Mouse (Mus musculus) central nervous system, embryonic 14 days (tissue): ENCODE data around the gene Krtap16-1. TPM values are rescaled to one million over a fixed set of nuclear protein-coding genes. Genes with fewer than 3 reads are reported as not detected.

ENCODE experiments used
- polyA plus RNA-seq: library from polyadenylated mRNA; depleted of rRNA; stranded (reverse); fragments of >200 nt; gene quantifications from 2 replicates; pipeline ENCODE4 v1.2.3, GENCODE M21; 2012; rRNA removed

The Krtap16-1 gene
- not detected in 2 replicates for polyA plus RNA-seq

GRCm38 (mm10) chr11:99986180-99986647, at the start of gene Krtap16-1:
Gene Krtap16-1, minus strand, starts transcription at chr11:99986597.

GRCm38 (mm10) chr11:100029768-100030167, 43.4 kb upstream of the Krtap16-1 start, which contains the start of gene Krt33b:
Gene Krt33b, minus strand, starts transcription at chr11:100029868.

DNA sequence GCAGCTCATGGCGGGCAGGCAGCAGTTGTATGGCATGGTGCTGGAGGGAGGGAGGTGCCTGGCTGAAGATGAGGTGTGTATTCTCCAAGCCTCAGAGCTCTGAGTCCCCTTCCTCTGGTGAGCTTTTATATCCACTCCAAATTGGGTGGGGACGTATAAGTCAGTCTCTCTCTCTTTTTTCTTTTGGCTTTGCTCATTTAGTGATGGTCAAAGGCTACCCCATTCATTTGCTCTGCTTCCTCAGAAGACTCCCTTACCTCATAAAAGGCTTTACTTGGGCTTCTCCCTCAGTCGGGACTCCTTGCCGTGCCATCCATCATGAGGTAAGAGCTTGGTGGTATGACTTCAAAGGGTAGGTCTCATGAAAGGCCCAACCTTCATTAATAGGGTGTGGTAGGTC, 29.7 kb upstream of the Krtap16-1 start, which contains the start of gene Krt33a:
Krt33a (minus strand) TSS at position 101 of the 400 bp plus-strand sequence.

DNA sequence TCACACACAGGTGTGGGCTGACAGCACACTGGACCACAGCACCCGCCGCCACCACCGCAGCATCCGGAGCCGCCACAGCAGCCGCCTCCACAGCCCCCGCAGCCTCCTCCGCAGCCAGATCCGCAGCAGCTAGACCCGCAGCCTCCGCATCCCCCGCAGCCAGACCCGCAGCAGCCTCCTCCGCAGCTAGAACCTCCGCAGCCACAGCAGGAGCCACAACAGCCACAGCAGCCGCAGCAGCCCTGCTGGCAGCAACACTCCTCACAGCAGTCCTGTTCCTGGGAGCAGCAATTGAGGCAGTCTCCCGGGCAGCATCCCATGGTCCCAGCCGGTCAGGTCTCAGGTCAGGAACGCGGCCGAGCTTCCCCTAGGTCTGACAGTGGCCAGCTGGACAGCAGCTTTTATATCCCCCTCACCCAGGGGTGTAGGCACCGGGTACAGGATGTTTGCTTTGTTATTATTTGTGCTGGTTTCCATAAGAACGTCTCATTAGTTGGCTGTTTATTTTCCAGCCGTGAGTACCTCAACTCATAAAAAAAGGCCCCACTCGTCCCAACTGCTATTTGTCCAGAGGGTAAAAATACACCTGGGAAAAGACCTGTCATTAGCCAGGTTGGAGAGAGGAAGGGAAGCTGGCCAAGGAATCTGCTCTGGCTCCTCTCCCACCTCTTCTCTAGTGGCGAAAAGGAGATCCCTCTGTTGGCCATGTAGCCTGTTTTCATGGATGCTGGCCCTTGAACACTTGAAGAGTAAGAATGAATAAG, 7.4 kb upstream of the Krtap16-1 start, which contains the start of gene Krtap17-1:
Krtap17-1 (minus strand) TSS at position 375 of the 764 bp plus-strand sequence.

DNA sequence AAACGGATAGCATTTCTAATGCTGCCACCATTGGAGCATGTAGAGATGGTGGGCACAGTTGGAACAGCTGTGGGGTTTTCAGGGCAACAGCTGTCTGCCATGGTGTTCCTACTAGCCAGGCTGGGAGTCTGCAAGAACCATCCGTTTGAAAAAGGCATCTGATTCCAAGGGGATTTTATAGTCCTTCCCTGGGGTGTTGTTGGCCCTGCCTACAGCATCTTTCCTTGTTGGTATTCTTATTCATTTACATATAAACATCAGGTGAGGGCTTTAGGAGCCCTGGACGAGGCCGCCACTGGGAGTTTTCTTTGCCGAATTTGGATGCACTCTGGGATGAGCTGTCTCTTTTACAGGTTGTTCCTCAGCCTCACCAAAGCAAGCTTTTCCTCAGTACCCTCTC, 7.4 kb downstream of the Krtap16-1 start, which contains the start of gene Krtap29-1:
Krtap29-1 (minus strand) TSS at position 101 of the 400 bp plus-strand sequence.

DNA sequence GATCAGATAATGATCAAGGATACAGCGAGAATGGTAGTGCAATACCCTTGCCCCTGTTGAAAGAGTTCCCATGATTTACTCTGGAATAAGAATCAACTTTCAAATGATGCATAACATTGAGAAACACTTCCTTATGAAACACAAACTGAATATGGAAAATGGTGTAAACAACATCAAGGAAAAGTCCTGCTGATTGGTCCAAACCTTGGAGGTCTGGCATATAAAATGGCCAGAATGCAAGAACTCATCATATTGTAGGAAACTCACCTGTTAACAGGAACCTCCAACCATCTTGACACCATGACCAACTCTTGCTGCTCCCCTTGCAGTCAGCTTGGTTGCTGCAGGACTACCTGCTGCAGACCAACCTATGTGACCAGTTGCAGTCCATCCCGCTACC, 38.2 kb downstream of the Krtap16-1 start, which contains the start of gene Krtap9-5:
Krtap9-5 (plus strand) TSS at position 301 of the 400 bp plus-strand sequence.

GRCm38 (mm10) chr11:99935991-99936390, 50.4 kb downstream of the Krtap16-1 start, which contains the start of gene Krtap31-2:
Gene Krtap31-2, plus strand, starts transcription at chr11:99936291.

Other genes starting within 250 kb of the Krtap16-1 start
- not detected in 2 replicates for gene Gm11595, start 213.7 kb downstream of the Krtap16-1 start, polyA plus RNA-seq
- not detected in 2 replicates for gene Krtap4-8, start 205.9 kb downstream of the Krtap16-1 start, polyA plus RNA-seq
- not detected in 2 replicates for gene Krtap4-9, start 201.4 kb downstream of the Krtap16-1 start, polyA plus RNA-seq
- not detected in 2 replicates for gene Gm11596, start 193.1 kb downstream of the Krtap16-1 start, polyA plus RNA-seq
- not detected in 2 replicates for gene Gm11569, start 187.7 kb downstream of the Krtap16-1 start, polyA plus RNA-seq
- gene Gm11554, start 182.2 kb downstream of the Krtap16-1 start, polyA plus RNA-seq = not detected in 2 replicates
- not detected in 2 replicates for gene Krtap4-13, start 176.7 kb downstream of the Krtap16-1 start, polyA plus RNA-seq
- gene Gm11564, start 170.9 kb downstream of the Krtap16-1 start, polyA plus RNA-seq = not detected in 2 replicates
- gene 2300003K06Rik, start 148.5 kb downstream of the Krtap16-1 start, polyA plus RNA-seq = not detected in 2 replicates
- not detected in 2 replicates for gene Krtap4-16, start 135.0 kb downstream of the Krtap16-1 start, polyA plus RNA-seq
- gene Gm11568, start 128.7 kb downstream of the Krtap16-1 start, polyA plus RNA-seq = not detected in 2 replicates
- not detected in 2 replicates for gene Gm11559, start 122.1 kb downstream of the Krtap16-1 start, polyA plus RNA-seq
- not detected in 2 replicates for gene Krtap9-1, start 113.2 kb downstream of the Krtap16-1 start, polyA plus RNA-seq
- not detected in 2 replicates for gene Gm11567, start 107.4 kb downstream of the Krtap16-1 start, polyA plus RNA-seq
- not detected in 2 replicates for gene Krtap31-1, start 78.7 kb downstream of the Krtap16-1 start, polyA plus RNA-seq
- not detected in 2 replicates for gene Gm11565, start 71.8 kb downstream of the Krtap16-1 start, polyA plus RNA-seq
- gene Krtap31-2, start 50.3 kb downstream of the Krtap16-1 start, polyA plus RNA-seq = not detected in 2 replicates
- gene Krtap9-5, start 38.1 kb downstream of the Krtap16-1 start, polyA plus RNA-seq = not detected in 2 replicates
- not detected in 2 replicates for gene Krtap29-1, start 7.5 kb downstream of the Krtap16-1 start, polyA plus RNA-seq
- 0.29 and 0.34 TPM in 2 replicates for gene Krtap17-1, start 7.4 kb upstream of the Krtap16-1 start, polyA plus RNA-seq
- gene Krt33a, start 29.6 kb upstream of the Krtap16-1 start, polyA plus RNA-seq = not detected in 2 replicates
- 0.16 TPM in 1 of 2 replicates, not detected in the other for gene Krt33b, start 43.3 kb upstream of the Krtap16-1 start, polyA plus RNA-seq
- not detected in 2 replicates for gene Krt34, start 55.0 kb upstream of the Krtap16-1 start, polyA plus RNA-seq
- not detected in 2 replicates for gene Krt31, start 64.0 kb upstream of the Krtap16-1 start, polyA plus RNA-seq
- not detected in 2 replicates for gene Krt32, start 101.6 kb upstream of the Krtap16-1 start, polyA plus RNA-seq
- not detected in 2 replicates for gene Krt35, start 109.6 kb upstream of the Krtap16-1 start, polyA plus RNA-seq
- gene Krt36, start 119.0 kb upstream of the Krtap16-1 start, polyA plus RNA-seq = not detected in 2 replicates
- 0.11 TPM in 1 of 2 replicates, not detected in the other for gene Krt13, start 135.0 kb upstream of the Krtap16-1 start, polyA plus RNA-seq
- gene Krt15, start 149.3 kb upstream of the Krtap16-1 start, polyA plus RNA-seq = 2.6 and 33.5 TPM in 2 replicates
- 1.3 and 12.8 TPM in 2 replicates for gene Krt19, start 162.1 kb upstream of the Krtap16-1 start, polyA plus RNA-seq
- 0.06 and 0.10 TPM in 2 replicates for gene Krt9, start 206.6 kb upstream of the Krtap16-1 start, polyA plus RNA-seq
- gene Krt14, start 221.0 kb upstream of the Krtap16-1 start, polyA plus RNA-seq = 4.5 and 41.4 TPM in 2 replicates